Comparison of ENCODE assay signal across 8 mouse cellular contexts in the genomic region with DNA sequence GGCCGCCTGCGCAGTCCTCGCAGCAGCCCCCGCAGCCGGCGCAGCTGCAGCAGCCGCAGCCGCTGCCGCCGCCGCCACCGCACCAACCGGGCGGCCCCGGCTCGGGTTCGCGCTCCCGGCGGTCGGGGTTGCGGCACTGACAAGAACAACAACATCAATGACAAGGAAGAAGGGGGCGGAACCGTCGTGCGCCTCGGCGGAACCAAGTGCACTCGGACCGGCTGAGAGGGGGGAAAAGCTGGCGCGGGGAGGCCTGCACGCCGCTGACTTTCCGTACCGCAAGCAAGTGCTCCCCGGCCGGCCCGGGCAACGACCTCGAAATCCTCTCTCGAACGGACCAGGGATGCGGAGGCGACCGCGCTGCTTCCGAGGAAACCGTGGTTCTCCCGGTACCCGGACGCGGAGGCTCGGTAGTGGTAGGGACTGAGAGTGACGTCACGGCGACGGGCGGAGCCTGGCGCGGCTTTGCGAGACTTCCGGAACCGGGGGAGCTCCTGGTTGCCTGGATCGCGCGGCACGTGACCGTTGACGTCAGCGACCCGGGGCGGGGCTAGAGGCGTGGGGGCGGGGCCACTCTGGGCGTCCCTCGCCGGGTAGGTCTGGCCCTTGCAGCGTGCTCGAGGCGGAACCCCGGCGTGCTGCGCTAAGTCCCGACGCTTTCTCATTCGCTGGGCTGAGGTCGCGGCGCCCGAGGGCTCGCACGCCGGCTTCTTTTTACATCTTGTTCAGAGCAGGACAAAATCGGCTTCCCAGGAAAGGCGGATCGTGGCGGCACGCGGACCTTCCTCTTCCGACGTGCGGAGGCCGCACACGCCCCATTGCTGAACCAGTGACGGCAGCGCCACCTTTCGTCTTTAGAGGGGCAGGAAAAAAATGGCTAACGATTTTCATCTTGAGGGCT. TPM values are rescaled to one million over a fixed set of nuclear protein-coding genes. Genes with fewer than 3 reads are reported as not detected.
A peak's percentile ranks its signal among the peaks of the same experiment; 100 is the strongest.
DNase-seq lines count a peak whose midpoint lies in the region; ATAC-seq and TF ChIP-seq lines count a peak whose summit lies in the region.

A gene (minus strand): TSS at position 401 of the 901 bp plus-strand sequence.

- H3K4me1 ChIP-seq in forebrain, embryonic 10.5 days, result peaks cover 14% of the 10 kb centered on the region
- peaks cover 13% of the 10 kb centered on the region for H3K4me1 ChIP-seq in heart, embryonic 15.5 days (replicated peaks)
- peaks cover 8 to 12% of the 10 kb centered on the region in 2 experiments; a peak in 3 of 4 replicates for H3K4me1 ChIP-seq in liver, embryonic 14.5 days (replicated peaks; ENCODE audit: control insufficient read depth in 2 of 2, insufficient read depth in 2 of 2, low read length in 1 of 2)
- H3K4me1 ChIP-seq in neural tube, embryonic 11.5 days (ENCODE audit: control insufficient read depth, insufficient read depth, low read length), result peaks cover 10% of the 10 kb centered on the region; the same call in 1 of the 2 replicates
- no peaks in the 10 kb centered on the region for H3K4me1 ChIP-seq in stomach, postnatal 0 days (replicated peaks; ENCODE audit: control insufficient read depth, insufficient read depth)

- peak within 1 kb of the TSS; percentile 96 for H3K27ac ChIP-seq in forebrain, embryonic 10.5 days
- peak within 1 kb of the TSS; percentile 97 for H3K27ac ChIP-seq in heart, embryonic 15.5 days
- H3K27ac ChIP-seq in liver, embryonic 14.5 days, result peak within 1 kb of the TSS; percentile 93
- H3K27ac ChIP-seq in neural tube, embryonic 11.5 days (ENCODE audit: low read depth, low read length), result peak within 1 kb of the TSS; percentile 77
- H3K27ac ChIP-seq in stomach, postnatal 0 days (replicated peaks), result peak within 1 kb of the TSS; percentile 97

- TF ChIP-seq EP300 in liver, embryonic 14.5 days (IDR thresholded peaks at IDR 0.05; ENCODE audit: low read depth), result no peak; the same call in 1 of the 2 replicates
- no peak for TF ChIP-seq EP300 in stomach, postnatal 0 days (optimal IDR thresholded peaks at IDR 0.05)

- H3K4me3 ChIP-seq in forebrain, embryonic 10.5 days, result peak within 1 kb of the TSS; percentile 84
- H3K4me3 ChIP-seq in heart, embryonic 15.5 days, result peak within 1 kb of the TSS; percentile 80
- peak within 1 kb of the TSS; percentile 87 to 97 for H3K4me3 ChIP-seq in liver, embryonic 14.5 days (ENCODE audit: insufficient read depth in 1 of 2, low read depth in 2 of 2, low read length in 2 of 2)
- H3K4me3 ChIP-seq in neural tube, embryonic 11.5 days (ENCODE audit: low read depth, low read length), result peak within 1 kb of the TSS; percentile 92
- peak within 1 kb of the TSS; percentile 91 for H3K4me3 ChIP-seq in stomach, postnatal 0 days (ENCODE audit: low read depth, low read length)

- H3K9ac ChIP-seq in heart, embryonic 15.5 days, result peak within 1 kb of the TSS; percentile 80
- H3K9ac ChIP-seq in liver, embryonic 14.5 days (replicated peaks), result peak within 1 kb of the TSS; percentile 91
- peak within 1 kb of the TSS; percentile 63 for H3K9ac ChIP-seq in neural tube, embryonic 11.5 days (ENCODE audit: low read length)
- H3K9ac ChIP-seq in stomach, postnatal 0 days (ENCODE audit: low read length), result peak within 1 kb of the TSS; percentile 88

- ATAC-seq in heart, embryonic 15.5 days (replicated peaks; ENCODE audit: insufficient number of reproducible peaks, insufficient read depth, low FRiP score, low read depth), result peak; percentile 98
- ATAC-seq in liver, embryonic 14.5 days (ENCODE audit: insufficient read depth), result peak; percentile 90
- ATAC-seq in neural tube, embryonic 11.5 days (ENCODE audit: insufficient read depth, low FRiP score, low TSS enrichment), result peak; percentile 99
- peak; percentile 97 for ATAC-seq in stomach, postnatal 0 days (ENCODE audit: low FRiP score, low TSS enrichment)

- 1% methylated on average over 108 of the region's 109 CpGs for WGBS in forebrain, embryonic 10.5 days
- under 1% methylated on average over 99 of the region's 109 CpGs for WGBS in heart, embryonic 15.5 days
- WGBS in liver, embryonic 14.5 days (ENCODE audit: insufficient replicate concordance), result under 1% methylated on average over 108 of the region's 109 CpGs
- under 1% methylated on average over 80 of the region's 109 CpGs for WGBS in neural tube, embryonic 11.5 days
- under 1% methylated on average over 101 of the region's 109 CpGs for WGBS in stomach, postnatal 0 days

- peak; percentile 96 for DNase-seq in CD8-positive naive resting alpha-beta T cell, adult 2 months (ENCODE audit: low read depth in 2 of 2, low spot score in 2 of 2)
- DNase-seq in c-Kit-positive CD71-negative TER-119-negative erythroid progenitor cells, embryonic 14.5 days (ENCODE audit: low read depth), result peak; percentile 95
- DNase-seq in forebrain, embryonic 10.5 days (ENCODE audit: extremely low spot score, low spot score), result peak; percentile 100
- DNase-seq in kidney, postnatal 25 days, result peak; percentile 97 to 98
- DNase-seq in liver, embryonic 14.5 days (ENCODE audit: low read depth in 3 of 3, low spot score in 3 of 3), result peak; percentile 92 to 94 (median 94)
- peak; percentile 99 for DNase-seq in neural tube, embryonic 11.5 days (ENCODE audit: low spot score)
- DNase-seq in stomach, postnatal 0 days (ENCODE audit: low spot score), result peak; percentile 100

- H3K36me3 ChIP-seq in forebrain, embryonic 10.5 days (replicated peaks), result no peaks in the 10 kb centered on the region
- H3K36me3 ChIP-seq in heart, embryonic 15.5 days, result no peaks in the 10 kb centered on the region
- no peaks in the 10 kb centered on the region for H3K36me3 ChIP-seq in liver, embryonic 14.5 days (replicated peaks; ENCODE audit: control insufficient read depth, insufficient read depth, low read depth)
- H3K36me3 ChIP-seq in neural tube, embryonic 11.5 days (ENCODE audit: control insufficient read depth, insufficient read depth, low read length), result no peaks in the 10 kb centered on the region
- no peaks in the 10 kb centered on the region for H3K36me3 ChIP-seq in stomach, postnatal 0 days (ENCODE audit: control insufficient read depth, insufficient read depth, low read length)

- peak within 1 kb of the TSS; percentile 88 for H3K4me2 ChIP-seq in heart, embryonic 15.5 days
- peak within 1 kb of the TSS; percentile 82 for H3K4me2 ChIP-seq in liver, embryonic 14.5 days (ENCODE audit: low read depth)
- peak within 1 kb of the TSS; percentile 87 for H3K4me2 ChIP-seq in neural tube, embryonic 11.5 days (ENCODE audit: low read depth)
- peak within 1 kb of the TSS; percentile 93 for H3K4me2 ChIP-seq in stomach, postnatal 0 days (replicated peaks; ENCODE audit: low read depth)

- H3K9me3 ChIP-seq in forebrain, embryonic 10.5 days, result no peaks in the 10 kb centered on the region
- no peaks in the 10 kb centered on the region for H3K9me3 ChIP-seq in heart, embryonic 15.5 days (replicated peaks)
- H3K9me3 ChIP-seq in liver, embryonic 14.5 days (ENCODE audit: control insufficient read depth, low read length), result no peaks in the 10 kb centered on the region
- H3K9me3 ChIP-seq in neural tube, embryonic 11.5 days (ENCODE audit: control insufficient read depth, low read length), result no peaks in the 10 kb centered on the region
- no peaks in the 10 kb centered on the region for H3K9me3 ChIP-seq in stomach, postnatal 0 days (ENCODE audit: control insufficient read depth, low read length)

- TF ChIP-seq CTCF in liver, embryonic 14.5 days (IDR thresholded peaks at IDR 0.05; ENCODE audit: low read depth), result peak; percentile 91
- TF ChIP-seq CTCF in stomach, postnatal 0 days (IDR thresholded peaks at IDR 0.05; ENCODE audit: low read depth), result peak; percentile 90

- H3K27me3 ChIP-seq in forebrain, embryonic 10.5 days (ENCODE audit: poor library complexity, severe bottlenecking), result no peaks in the 10 kb centered on the region
- H3K27me3 ChIP-seq in heart, embryonic 15.5 days, result no peaks in the 10 kb centered on the region
- no peaks in the 10 kb centered on the region for H3K27me3 ChIP-seq in liver, embryonic 14.5 days (ENCODE audit: control insufficient read depth, insufficient read depth, low read length)
- no peaks in the 10 kb centered on the region for H3K27me3 ChIP-seq in neural tube, embryonic 11.5 days (ENCODE audit: control insufficient read depth, insufficient read depth, low read length)
- no peaks in the 10 kb centered on the region for H3K27me3 ChIP-seq in stomach, postnatal 0 days (ENCODE audit: control insufficient read depth, insufficient read depth, low read length)

RNA-seq across cellular contexts. Expression of the gene that starts here (rescaled TPM):
- polyA plus RNA-seq in forebrain, embryonic 10.5 days (2016; fragmentation: Nextera tagmentation; extraction: Ambion mirVana), result 5.0 and 6.1 TPM in 2 replicates
- 5.1 and 5.3 TPM in 2 replicates for polyA plus RNA-seq in heart, embryonic 15.5 days (2015; fragmentation: Nextera tagmentation; extraction: Ambion mirVana)
- 3.8 and 7.7 TPM in 2 replicates for polyA plus RNA-seq in liver, embryonic 14.5 days (2012; rRNA removed)
- polyA plus RNA-seq in liver, embryonic 14.5 days (2014; fragmentation: Nextera tagmentation; extraction: Ambion mirVana), result 10.9 and 11.1 TPM in 2 replicates
- polyA plus RNA-seq in neural tube, embryonic 11.5 days (2014; fragmentation: Nextera tagmentation; extraction: Ambion mirVana), result 9.8 and 10.5 TPM in 2 replicates
- polyA plus RNA-seq in stomach, postnatal 0 days (2015; fragmentation: Nextera tagmentation; extraction: Ambion mirVana), result 8.5 and 9.6 TPM in 2 replicates

Comparison
In these comparisons a context has a peak if more than half of its experiments do, and no peak if none do; other contexts are left out.
1. Peak in every context shown above with its lines: DNase-seq, ATAC-seq, H3K4me3 ChIP-seq and H3K27ac ChIP-seq.